Mouse (Mus musculus) lung, adult 2 months (tissue): Measurements from ENCODE around the gene Xpr1.

ENCODE experiments used
- CTCF ChIP-seq: fragments of 200-500 bp; IDR thresholded peaks from 2 replicates; pipeline ENCODE4 v1.5.1; 2011; ENCODE audit warnings: mild to moderate bottlenecking, low read length, control low read depth; ENCODE audit not compliant: insufficient read depth
- POLR2A ChIP-seq: fragments of 200-500 bp; IDR thresholded peaks from 2 replicates; pipeline ENCODE4 v1.6.1; 2011; ENCODE audit warnings: low read depth, mild to moderate bottlenecking, control low read depth, low read length, borderline replicate concordance; ENCODE audit errors: extremely low read depth

- TF ChIP-seq CTCF (no peak), POLR2A (no peak)
These were observed 25.9 kb upstream of the Xpr1 start for GRCm38 (mm10) chr1:155443115-155443514.
